Mouse (Mus musculus) CD4-positive helper T cell, adult 2 months (primary cell): ENCODE data around the gene Txndc12.

Source experiments
- DNase-seq: peaks from one replicate; pipeline ENCODE4 v3.0.0-alpha.2; 2012; ENCODE audit warnings: low read depth, missing footprints, low spot score

The Txndc12 gene

GRCm38 (mm10) chr4:108834115-108834970, at the start of gene Txndc12:
Gene Txndc12, plus strand, starts transcription at chr4:108834601.
- peak; percentile 85 for DNase-seq

- DNase-seq: no peak
Observed at GRCm38 (mm10) chr4:108789258-108789936, 45.0 kb upstream of the Txndc12 start.

GRCm38 (mm10) chr4:108790507-108790906, 43.9 kb upstream of the Txndc12 start:
- DNase-seq: no peak

- DNase-seq: no peak
Observed at GRCm38 (mm10) chr4:108793941-108794340, 40.5 kb upstream of the Txndc12 start.

DNA sequence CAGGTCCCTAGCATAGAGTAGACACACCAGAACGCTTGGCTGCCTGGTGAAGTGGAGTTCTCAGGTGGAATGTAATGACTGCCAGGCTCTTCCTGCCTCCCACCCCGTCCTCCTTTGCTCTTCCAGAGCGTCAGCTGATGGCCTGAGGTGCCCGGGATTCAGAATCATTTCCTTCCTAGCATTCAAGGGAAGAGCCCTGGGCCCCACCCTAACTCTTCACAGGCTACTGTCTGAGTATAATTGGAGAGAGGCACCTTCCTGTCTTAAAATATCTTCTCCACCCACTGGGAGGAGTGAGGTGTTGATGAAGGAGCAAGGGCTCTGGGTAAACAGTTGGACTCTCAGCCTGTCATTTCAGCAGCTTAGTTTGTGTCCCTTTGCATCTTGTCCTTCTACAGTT, 37.7 kb upstream of the Txndc12 start:
- no peak for DNase-seq

- DNase-seq: peak; percentile 49
Observed at GRCm38 (mm10) chr4:108798083-108798830, 36.1 kb upstream of the Txndc12 start.

DNA sequence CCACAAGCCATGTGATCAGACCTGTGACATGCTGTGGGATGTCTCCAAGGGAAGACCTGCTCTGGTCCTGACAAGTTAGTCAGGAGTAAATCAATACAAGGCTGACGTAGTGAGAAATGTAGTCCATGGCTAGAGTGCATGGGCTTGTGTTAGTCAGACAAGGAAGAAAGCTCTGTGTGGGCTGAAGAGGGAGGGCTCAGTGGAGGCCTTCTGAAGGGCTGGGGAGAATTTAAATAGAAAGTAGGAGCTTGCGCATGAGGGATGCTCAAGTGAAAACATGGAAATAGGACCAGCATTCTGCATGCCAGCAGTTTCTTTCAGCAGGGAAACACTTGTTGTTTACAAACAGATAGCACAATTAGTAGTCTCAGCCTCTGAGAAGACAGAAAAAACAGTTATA, 30.9 kb upstream of the Txndc12 start:
- no peak for DNase-seq

- DNase-seq: no peak
Observed at GRCm38 (mm10) chr4:108811142-108811541, 23.3 kb upstream of the Txndc12 start.

- no peak for DNase-seq
Observed at GRCm38 (mm10) chr4:108811550-108811949, 22.9 kb upstream of the Txndc12 start.

GRCm38 (mm10) chr4:108825677-108826076, 8.7 kb upstream of the Txndc12 start:
- no peak for DNase-seq

DNA sequence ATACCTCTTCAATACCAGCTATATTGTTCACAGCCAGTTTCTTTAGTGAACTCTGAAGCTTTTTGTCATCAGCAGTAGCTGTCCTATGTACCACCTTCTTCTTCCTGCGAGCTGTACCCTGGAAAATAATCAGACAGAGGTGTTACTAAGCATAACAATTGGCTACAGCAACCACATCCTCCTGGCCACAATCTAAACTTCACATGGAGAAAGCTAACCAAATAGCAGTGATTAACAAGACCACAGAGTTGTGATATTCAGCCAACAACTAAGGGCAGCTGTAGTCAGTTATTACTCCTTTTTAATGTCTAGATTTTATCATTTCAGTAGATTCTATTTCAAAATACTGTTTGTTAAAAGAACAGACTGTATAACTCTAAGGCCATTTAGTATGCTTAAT, 8.3 kb upstream of the Txndc12 start:
- DNase-seq: no peak

DNA sequence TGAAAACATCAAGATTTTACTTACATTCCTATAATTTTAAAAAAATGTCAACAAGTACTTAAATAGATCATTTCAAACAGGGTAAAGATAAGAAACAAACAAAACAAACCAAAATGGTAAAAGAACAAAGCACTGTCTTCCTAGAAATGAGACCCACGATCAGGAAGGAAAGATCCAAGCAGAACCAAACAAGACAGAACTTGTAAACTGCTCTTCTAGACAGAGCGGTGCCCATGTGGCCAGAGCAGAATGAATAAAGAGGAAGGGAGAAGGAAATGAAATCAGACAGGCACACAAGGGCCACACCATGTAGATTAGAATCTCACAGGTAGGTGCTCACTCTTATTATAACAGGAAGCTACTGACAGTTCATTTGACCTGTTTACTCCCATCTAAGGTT, 7.8 kb upstream of the Txndc12 start:
- no peak for DNase-seq

DNA sequence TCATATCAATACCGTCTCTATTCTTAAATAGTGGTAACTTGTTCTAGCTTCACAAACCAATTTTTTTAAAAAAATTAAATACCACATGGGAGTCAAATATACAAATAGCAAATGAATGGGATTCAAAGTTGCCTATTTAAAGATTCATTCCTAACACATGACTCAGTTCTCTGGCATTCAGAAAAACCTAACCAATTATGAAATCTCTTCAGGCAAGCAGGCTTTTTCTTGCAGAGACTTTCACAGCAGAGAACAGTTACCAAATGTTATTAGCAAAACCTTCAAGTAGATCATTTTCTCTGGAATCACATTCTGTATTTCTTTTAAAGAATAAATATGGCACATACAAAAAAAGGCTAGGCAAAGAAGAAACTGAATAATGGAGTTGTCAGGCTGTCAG, 3.7 kb upstream of the Txndc12 start:
- DNase-seq: no peak

DNA sequence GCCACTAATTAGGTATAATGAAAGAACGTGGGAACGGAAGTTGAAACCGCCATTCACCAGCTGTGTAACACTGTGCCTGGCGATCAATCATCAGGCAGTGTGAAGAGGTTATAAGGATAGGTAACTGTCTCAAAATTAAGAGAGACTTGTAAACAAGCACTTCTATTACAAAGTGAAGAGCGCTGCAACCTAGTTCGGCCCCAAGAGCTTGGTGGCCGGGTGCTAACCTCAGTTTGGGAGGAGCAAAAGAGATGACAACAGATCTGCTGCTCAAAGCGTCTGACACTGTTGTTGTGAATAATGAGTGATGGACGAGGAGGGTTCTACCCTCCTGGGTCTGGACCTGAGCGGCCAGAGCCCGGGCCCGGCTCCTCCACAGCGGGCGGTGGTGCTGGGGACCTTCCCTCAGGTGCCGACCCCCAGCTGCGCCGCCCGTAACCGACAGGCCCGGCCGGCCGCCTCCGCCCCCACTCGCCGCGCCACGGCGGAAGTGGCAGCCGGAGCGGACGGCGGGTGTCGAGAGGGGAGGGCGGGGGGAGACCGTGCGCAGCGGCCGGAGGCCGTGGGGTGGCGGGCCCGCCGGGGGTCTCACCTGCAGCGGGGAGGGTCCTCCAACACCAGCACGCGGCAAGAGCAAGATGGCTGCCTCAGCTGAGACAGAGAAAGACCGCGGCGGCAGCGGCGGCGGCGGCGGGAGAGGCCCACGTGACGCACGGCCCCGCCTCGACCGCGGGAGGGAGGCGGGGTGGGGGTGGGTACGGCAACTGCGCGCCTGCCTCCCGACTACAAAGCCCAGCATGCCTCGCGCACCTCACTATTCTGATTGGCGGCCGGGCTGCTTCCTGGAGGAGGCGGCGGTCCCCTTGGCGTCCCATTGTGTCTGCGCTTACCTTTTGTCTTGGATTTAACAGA, 1.2 kb upstream of the Txndc12 start, which contains the start of gene Btf3l4:
TSS of gene Btf3l4 (minus strand) at position 699 of the 912 bp plus-strand sequence.
- DNase-seq: peak; percentile 96

GRCm38 (mm10) chr4:108833828-108834114, 630 bp upstream of the Txndc12 start:
- DNase-seq: no peak

GRCm38 (mm10) chr4:108834971-108835311, 540 bp downstream of the Txndc12 start:
- DNase-seq: no peak

- DNase-seq: peak; percentile 15
Observed at GRCm38 (mm10) chr4:108835496-108835895, 1.1 kb downstream of the Txndc12 start.

DNA sequence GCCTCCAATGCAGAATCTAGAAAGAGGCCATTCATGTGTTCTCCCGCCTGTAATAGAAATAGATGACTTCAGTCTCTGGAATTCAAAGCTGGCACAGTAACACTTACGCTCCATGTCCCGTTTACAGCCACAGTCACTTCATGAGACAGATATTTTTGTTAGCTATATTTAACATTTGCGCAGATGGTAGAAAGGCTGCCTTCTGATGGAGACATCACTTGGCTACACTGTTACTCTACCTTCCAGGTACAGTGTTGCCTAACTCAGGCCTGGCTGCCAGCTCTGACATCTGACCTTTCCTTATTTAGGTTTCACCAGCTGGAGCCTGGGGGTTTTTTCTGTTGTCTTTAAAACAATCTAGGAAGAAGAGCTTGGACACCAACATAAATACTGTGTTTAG, 3.6 kb downstream of the Txndc12 start:
- DNase-seq: no peak

GRCm38 (mm10) chr4:108841920-108842578, 7.6 kb downstream of the Txndc12 start:
- DNase-seq: no peak

GRCm38 (mm10) chr4:108843336-108843735, 8.9 kb downstream of the Txndc12 start:
- no peak for DNase-seq
